Comparison of ENCODE assay signal across 16 mouse cellular contexts in the genomic region with DNA sequence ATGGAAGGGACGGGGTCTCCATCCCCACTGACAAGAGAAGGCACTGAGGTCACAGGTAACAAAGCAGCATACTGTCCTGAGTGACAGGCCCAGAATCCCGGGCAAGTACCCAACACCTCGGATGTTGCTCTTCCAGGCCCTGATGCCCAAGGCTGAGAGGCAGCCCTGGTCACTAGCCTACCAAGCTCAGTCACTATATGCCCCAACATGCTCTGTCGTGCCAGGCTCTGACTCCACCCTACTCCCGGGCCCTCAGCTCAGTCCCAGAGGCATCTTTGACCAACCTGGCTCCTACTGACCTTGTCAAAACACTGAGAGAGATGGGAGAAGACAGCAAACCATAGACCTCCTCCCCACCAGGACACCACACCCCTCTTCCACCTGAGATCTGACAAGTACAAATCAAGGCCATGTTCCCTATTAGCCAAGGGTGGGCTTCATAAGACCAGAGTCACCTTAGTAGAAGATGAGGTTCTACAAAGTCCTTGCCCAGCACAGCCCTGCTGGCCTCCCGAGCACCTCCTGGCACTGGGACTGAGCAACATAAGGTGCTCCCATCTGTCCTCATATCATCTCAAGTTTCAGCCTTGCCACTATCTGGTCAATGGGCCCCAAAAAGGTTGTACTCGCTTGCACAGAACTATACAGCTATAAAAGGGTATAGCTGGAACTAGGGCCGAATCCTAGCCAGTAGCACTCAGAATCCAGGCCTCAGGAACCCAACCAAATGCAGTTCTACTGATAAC. TPM values are rescaled to one million over a fixed set of nuclear protein-coding genes. Genes with fewer than 3 reads are reported as not detected.
DNase-seq lines count a peak whose midpoint lies in the region; ATAC-seq and TF ChIP-seq lines count a peak whose summit lies in the region.
"Had no signal": no experiment of that assay in that cellular context is flagged by ENCODE, and none has a peak within 500 bp of the region (broad histone marks: within the 10 kb centered on the region; RNA-seq: fewer than 3 reads in every experiment).

No protein-coding gene starts in this region.

- H3K4me3 ChIP-seq in forebrain, embryonic 16.5 days (replicated peaks; ENCODE audit: low read length) = no peak overlapping the region
- no peak overlapping the region for H3K4me3 ChIP-seq in forebrain, embryonic 12.5 days (replicated peaks)
- H3K4me3 ChIP-seq in cerebellum, adult 2 months (replicated peaks; ENCODE audit: insufficient read depth, low read depth, low read length) = no peak overlapping the region
- H3K4me3 ChIP-seq in cortical plate, adult 2 months (ENCODE audit: insufficient read depth, low read length) = no peak overlapping the region
- H3K4me3 ChIP-seq in intestine, embryonic 15.5 days (replicated peaks) = no peak overlapping the region
- H3K4me3 ChIP-seq: limb, embryonic 12.5 days; midbrain, embryonic 15.5 days had no signal

- peaks cover 2% of the 10 kb centered on the region; the same call in 1 of the 2 replicates for H3K4me1 ChIP-seq in forebrain, embryonic 16.5 days (replicated peaks; ENCODE audit: control insufficient read depth, insufficient read depth, low read length)
- H3K4me1 ChIP-seq in forebrain, embryonic 12.5 days = peaks cover 2% of the 10 kb centered on the region; the same call in 1 of the 2 replicates
- H3K4me1 ChIP-seq in cerebellum, adult 2 months (ENCODE audit: control insufficient read depth, insufficient read depth, low read length) = peaks cover 44% of the 10 kb centered on the region
- peaks cover 2% of the 10 kb centered on the region for H3K4me1 ChIP-seq in cortical plate, adult 2 months (ENCODE audit: control insufficient read depth, insufficient read depth, low read length)
- H3K4me1 ChIP-seq in intestine, embryonic 15.5 days (replicated peaks) = peaks cover 9% of the 10 kb centered on the region

- H3K4me2 ChIP-seq in forebrain, embryonic 16.5 days (ENCODE audit: low read length) = no peak overlapping the region
- no peak overlapping the region for H3K4me2 ChIP-seq in forebrain, embryonic 12.5 days
- H3K4me2 ChIP-seq in intestine, embryonic 15.5 days (replicated peaks) = no peak overlapping the region
- H3K4me2 ChIP-seq: limb, embryonic 12.5 days; midbrain, embryonic 15.5 days had no signal

- H3K9me3 ChIP-seq in forebrain, embryonic 16.5 days (ENCODE audit: control insufficient read depth, low read length) = 0 out of 2 replicates have a peak, but pooled peaks cover 3% of the 10 kb centered on the region
- H3K9me3 ChIP-seq in forebrain, embryonic 12.5 days = no peaks in the 10 kb centered on the region
- H3K9me3 ChIP-seq in intestine, embryonic 15.5 days = no peaks in the 10 kb centered on the region
- H3K9me3 ChIP-seq: midbrain, embryonic 15.5 days had no signal

- no peak for TF ChIP-seq POLR2A in cerebellum, adult 2 months (IDR thresholded peaks at IDR 0.05; ENCODE audit: borderline replicate concordance, insufficient read depth, low read length)
- TF ChIP-seq POLR2A in cortical plate, adult 2 months (IDR thresholded peaks at IDR 0.05; ENCODE audit: extremely low read depth, insufficient read depth, low read length) = no peak

- peak; percentile 96 for DNase-seq in brain, adult 2 months (ENCODE audit: low read depth, low spot score)
- peak; percentile 88 to 92 for DNase-seq in cerebellum, adult 2 months
- no peak for DNase-seq in embryo, embryonic 11 days
- DNase-seq: adrenal gland, postnatal 14 days; B cell, adult 2 months; kidney, adult 9 months; kidney, postnatal 36 days; thymus, adult 2 months had no signal

- no peaks in the 10 kb centered on the region for H3K27me3 ChIP-seq in forebrain, embryonic 16.5 days (replicated peaks; ENCODE audit: control insufficient read depth, insufficient read depth, low read length)
- H3K27me3 ChIP-seq in forebrain, embryonic 12.5 days = no peaks in the 10 kb centered on the region
- H3K27me3 ChIP-seq in cerebellum, adult 2 months (ENCODE audit: control insufficient read depth, insufficient read depth, low read length) = no peaks in the 10 kb centered on the region
- H3K27me3 ChIP-seq in intestine, embryonic 15.5 days (replicated peaks) = no peaks in the 10 kb centered on the region
- H3K27me3 ChIP-seq: limb, embryonic 12.5 days; midbrain, embryonic 15.5 days had no signal

- H3K27ac ChIP-seq in forebrain, embryonic 16.5 days (ENCODE audit: low read length) = peak overlapping the region; percentile 35; the same call in 1 of the 2 replicates
- no peak overlapping the region for H3K27ac ChIP-seq in forebrain, embryonic 12.5 days
- peak overlapping the region; percentile 95 for H3K27ac ChIP-seq in cerebellum, adult 2 months (ENCODE audit: insufficient read depth, low read length)
- 0 out of 2 replicates have a peak overlapping the region, but pooled peaks have one; percentile 2 for H3K27ac ChIP-seq in cortical plate, adult 2 months (ENCODE audit: insufficient read depth, low read length)
- no peak overlapping the region for H3K27ac ChIP-seq in intestine, embryonic 15.5 days
- H3K27ac ChIP-seq: liver, embryonic 14.5 days; midbrain, embryonic 15.5 days had no signal

- no peaks in the 10 kb centered on the region for H3K36me3 ChIP-seq in forebrain, embryonic 16.5 days (ENCODE audit: control insufficient read depth, insufficient read depth)
- H3K36me3 ChIP-seq in forebrain, embryonic 12.5 days (replicated peaks) = no peaks in the 10 kb centered on the region
- 0 out of 2 replicates have a peak, but pooled peaks cover 3% of the 10 kb centered on the region for H3K36me3 ChIP-seq in intestine, embryonic 15.5 days
- H3K36me3 ChIP-seq: limb, embryonic 12.5 days; midbrain, embryonic 15.5 days had no signal

- H3K9ac ChIP-seq in forebrain, embryonic 16.5 days (replicated peaks; ENCODE audit: low read depth, low read length) = no peak overlapping the region
- no peak overlapping the region for H3K9ac ChIP-seq in forebrain, embryonic 12.5 days
- no peak overlapping the region for H3K9ac ChIP-seq in intestine, embryonic 15.5 days
- H3K9ac ChIP-seq: limb, embryonic 12.5 days; liver, embryonic 14.5 days; midbrain, embryonic 15.5 days had no signal

- TF ChIP-seq CTCF in cerebellum, adult 2 months (IDR thresholded peaks at IDR 0.05; ENCODE audit: borderline replicate concordance, insufficient read depth, low read depth, low read length) = no peak
- TF ChIP-seq CTCF in cortical plate, adult 2 months (IDR thresholded peaks at IDR 0.05; ENCODE audit: extremely low read depth, insufficient read depth, low read length) = no peak

- 86% methylated on average over 8 of the region's 8 CpGs for WGBS in forebrain, embryonic 16.5 days
- 89% methylated on average over 8 of the region's 8 CpGs for WGBS in forebrain, embryonic 12.5 days
- WGBS in cerebellum, adult 2 months = 16% methylated on average over 8 of the region's 8 CpGs
- 88% methylated on average over 8 of the region's 8 CpGs for WGBS in intestine, embryonic 15.5 days

- no peak for ATAC-seq in forebrain, embryonic 16.5 days
- ATAC-seq in forebrain, embryonic 12.5 days (ENCODE audit: low FRiP score) = no peak
- no peak for ATAC-seq in intestine, embryonic 15.5 days
- ATAC-seq: activated CD4-positive, CD25-positive, alpha-beta regulatory T cell, adult 4 months; midbrain, embryonic 15.5 days had no signal

RNA-seq across cellular contexts. Expression of gene Itpk1, which starts 43.7 kb away (rescaled TPM):
- polyA plus RNA-seq in forebrain, embryonic 16.5 days (2015; fragmentation: Nextera tagmentation; extraction: Ambion mirVana) = 66.5 and 68.7 TPM in 2 replicates
- polyA plus RNA-seq in forebrain, embryonic 12.5 days (2016; fragmentation: Nextera tagmentation; extraction: Ambion mirVana) = 22.5 and 23.1 TPM in 2 replicates
- polyA plus RNA-seq in cerebellum, adult 2 months (2012; rRNA removed) = 64.9 and 67.6 TPM in 2 replicates
- 42.6 and 42.7 TPM in 2 replicates for polyA plus RNA-seq in cortical plate, adult 2 months (2012; rRNA removed)
- 39.1 and 40.1 TPM in 2 replicates for polyA plus RNA-seq in intestine, embryonic 15.5 days (2015; fragmentation: Nextera tagmentation; extraction: Ambion mirVana)

Comparison
In these comparisons a context has a peak if more than half of its experiments do, and no peak if none do; other contexts are left out.
1. H3K27ac ChIP-seq: peak in forebrain, embryonic 16.5 days (single experiment), cerebellum, adult 2 months (single experiment) and cortical plate, adult 2 months (single experiment); none in forebrain, embryonic 12.5 days (single experiment) and intestine, embryonic 15.5 days (single experiment).